Mouse (Mus musculus): Measurements from ENCODE around the gene Il6ra. TPM values are rescaled to one million over a fixed set of nuclear protein-coding genes. Genes with fewer than 3 reads are reported as not detected.

The Il6ra gene
- total RNA-seq, 2 experiments from 2014 or later, result 4.3 to 7.5 TPM

DNA sequence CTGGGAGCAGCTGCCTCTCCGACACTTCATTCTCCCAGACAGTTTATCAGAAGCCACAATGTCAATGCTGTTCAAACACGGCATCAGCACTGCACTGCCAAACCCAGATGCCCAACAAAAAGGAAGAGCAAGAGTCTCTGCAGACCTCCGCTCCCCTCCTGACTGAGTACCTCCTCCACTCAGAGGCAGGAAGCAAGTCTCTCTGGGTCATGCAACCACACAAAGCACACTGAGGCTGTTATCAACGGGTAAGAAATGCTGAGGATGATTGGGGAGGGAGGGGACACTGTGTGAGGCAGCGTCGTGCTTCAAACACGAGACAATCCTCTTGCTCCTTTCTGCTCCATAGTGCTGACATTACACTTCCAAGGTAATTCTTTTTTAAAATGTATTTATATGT lies 93.1 kb downstream of the Il6ra start:
- intact Hi-C loops (cut with DNase I), result no loop called here
- no peak for DNase-seq

DNA sequence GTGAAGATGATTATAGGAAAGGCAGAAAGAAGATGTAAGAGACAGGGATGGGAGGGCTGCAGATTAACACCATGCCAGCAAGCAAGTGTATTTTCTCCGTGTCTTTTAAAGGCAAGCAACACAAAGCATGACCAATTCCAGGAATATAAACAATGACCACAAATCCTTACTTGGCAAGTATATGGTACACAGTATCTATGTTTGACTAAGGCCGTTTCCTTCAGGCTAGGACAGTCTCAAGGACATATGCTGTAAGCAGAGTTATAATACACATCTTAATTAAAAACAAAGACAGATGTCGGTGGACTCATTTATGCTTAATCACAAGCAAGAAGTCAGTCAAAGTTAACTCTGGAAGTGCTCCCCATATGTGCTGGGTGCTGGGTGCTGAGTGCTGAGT lies 94.4 kb downstream of the Il6ra start:
- intact Hi-C loops (cut with DNase I), result no loop called here

DNA sequence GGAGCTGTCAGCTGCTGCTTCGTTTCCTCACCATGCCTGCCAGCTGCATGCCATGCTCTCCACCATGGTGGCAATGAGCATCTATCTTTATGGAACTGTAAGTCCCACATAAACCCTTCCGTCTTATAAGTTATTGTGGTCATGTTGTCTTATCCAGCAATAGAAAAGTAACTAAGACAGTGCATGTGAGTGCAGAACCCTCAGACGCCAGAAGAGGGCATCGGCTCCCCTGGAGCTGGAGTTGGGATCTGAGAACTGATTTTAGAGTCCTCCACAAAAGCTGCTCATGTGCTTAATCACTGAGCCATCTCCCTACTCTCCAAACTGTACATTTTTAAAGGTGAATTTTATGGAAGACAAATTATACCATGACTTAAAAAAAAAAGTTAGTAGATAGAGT lies 95.9 kb downstream of the Il6ra start:
- DNase-seq, result peak; percentile 54 to 76
- intact Hi-C loops (cut with DNase I), result loop anchor here (1.0 to 2.0 kb wide), 2 partner anchors 32 to 41 kb away; no protein-coding TSS in a partner anchor

More for the DNA sequence above, 94.4 kb downstream of the Il6ra start:
- no peak for DNase-seq

Other genes with a start within 250 kb of the Il6ra start
- 10 to 100 TPM; 13.2 to 13.7 TPM for gene Adar, start 198.2 kb downstream of the Il6ra start, total RNA-seq (2021)
- under 1 TPM; 0.08 to 0.19 TPM for gene Chrnb2, start 148.6 kb downstream of the Il6ra start, total RNA-seq (2021)
- 10 to 100 TPM; 24.4 to 26.9 TPM for gene Ube2q1, start 139.6 kb downstream of the Il6ra start, total RNA-seq (2021)
- gene She, start 81.8 kb downstream of the Il6ra start, total RNA-seq (2021), result 10 to 100 TPM; 13.2 to 15.0 TPM
- gene Atp8b2, start 50.3 kb upstream of the Il6ra start, total RNA-seq (2021), result 10 to 100 TPM; 21.8 to 24.1 TPM
- 10 to 100 TPM; 42.3 to 53.4 TPM for gene Hax1, start 85.6 kb upstream of the Il6ra start, total RNA-seq (2021)
- gene 4933434E20Rik, start 138.4 kb upstream of the Il6ra start, total RNA-seq (2021), result 10 to 100 TPM; 84.0 to 87.6 TPM
- 100 to 1,000 TPM; 101 to 121 TPM for gene Ubap2l, start 139.4 kb upstream of the Il6ra start, total RNA-seq (2021)
- 10 to 100 TPM; 50.9 to 56.1 TPM for gene Tpm3, start 159.5 kb upstream of the Il6ra start, total RNA-seq (2021)
- gene Nup210l, start 190.9 kb upstream of the Il6ra start, total RNA-seq (2021), result under 1 TPM; 0.11 TPM

All from heart, postnatal 36 days (tissue).